Mouse (Mus musculus) CH12.LX (cell line): Measurements from ENCODE around the gene Grk4.

Source experiments
- CHD2 ChIP-seq: IDR thresholded peaks from 2 replicates; pipeline ENCODE4 v1.6.1; 2011; ENCODE audit warnings: low read length, improper control_type of control experiment
- CTCF ChIP-seq, 2 experiments: IDR thresholded peaks in 1 of 2; conservative IDR thresholded peaks in 1 of 2; 2 replicates each; pipeline ENCODE4 v1.5.1; 2011 to 2012; ENCODE audit warnings: low read depth in 2 of 2, low read length in 2 of 2, improper control_type of control experiment in 1 of 2, inconsistent platforms in 1 of 2, mild to moderate bottlenecking in 1 of 2, moderate library complexity in 1 of 2
- ETS1 ChIP-seq: conservative IDR thresholded peaks from 2 replicates; pipeline ENCODE4 v1.6.1; 2012; ENCODE audit warnings: low read depth, mild to moderate bottlenecking, inconsistent platforms, low read length, improper control_type of control experiment, moderate library complexity
- JUND ChIP-seq: conservative IDR thresholded peaks from 2 replicates; pipeline ENCODE4 v1.6.1; 2011; ENCODE audit warnings: low read depth, low read length, improper control_type of control experiment
- KAT2A ChIP-seq: IDR thresholded peaks from 2 replicates; pipeline ENCODE4 v1.6.1; 2012; ENCODE audit warnings: low read length, improper control_type of control experiment, inconsistent platforms; ENCODE audit not compliant: insufficient replicate concordance
- MAFK ChIP-seq: IDR thresholded peaks from 2 replicates; pipeline ENCODE4 v1.6.1; 2011; ENCODE audit warnings: low read length, improper control_type of control experiment; ENCODE audit not compliant: insufficient replicate concordance
- MAX ChIP-seq: IDR thresholded peaks from 2 replicates; pipeline ENCODE4 v1.6.1; 2011; ENCODE audit warnings: low read length, improper control_type of control experiment
- MAZ ChIP-seq: IDR thresholded peaks from 2 replicates; pipeline ENCODE4 v1.6.1; 2012; ENCODE audit warnings: low read depth, mild to moderate bottlenecking, inconsistent platforms, low read length, improper control_type of control experiment, moderate library complexity
- NRF1 ChIP-seq: IDR thresholded peaks from 2 replicates; pipeline ENCODE4 v1.6.1; 2014; ENCODE audit warnings: low read depth, mild to moderate bottlenecking, inconsistent platforms, low read length, improper control_type of control experiment, moderate library complexity
- USF1 ChIP-seq: IDR thresholded peaks from 2 replicates; pipeline ENCODE4 v1.6.1; 2014; ENCODE audit warnings: low read depth, mild to moderate bottlenecking, inconsistent platforms, low read length, improper control_type of control experiment
- ZC3H11A ChIP-seq: IDR thresholded peaks from 2 replicates; pipeline ENCODE4 v1.6.1; 2012; ENCODE audit warnings: low read depth, mild to moderate bottlenecking, inconsistent platforms, low read length, improper control_type of control experiment

- TF ChIP-seq ZC3H11A (no peak), MAFK (no peak), USF1 (peak; percentile 13; the same call in 1 of the 2 replicates), CTCF (conservative IDR thresholded peaks at IDR 0.05 in 1 of 2, IDR thresholded peaks at IDR 0.05 in 1 of 2; ENCODE audit: low read depth in 2 of 2, low read length in 2 of 2) (peak in 1 of 2 experiments; percentile 69; a peak in 2 of 4 replicates), MAX (peak; percentile 88), JUND (no peak), KAT2A (0 out of 2 replicates have a peak, but pooled peaks have one; percentile 51), MAZ (0 out of 2 replicates have a peak, but pooled peaks have one; percentile 17), NRF1 (no peak; the same call in 1 of the 2 replicates), CHD2 (0 out of 2 replicates have a peak, but pooled peaks have one; percentile 14), ETS1 (peak; percentile 57)
Measured at GRCm38 (mm10) chr5:34636481-34637287, 23.5 kb upstream of the Grk4 start, which contains the start of gene Mfsd10.
